Mouse (Mus musculus): ENCODE results near the gene Camk2g.

DNA sequence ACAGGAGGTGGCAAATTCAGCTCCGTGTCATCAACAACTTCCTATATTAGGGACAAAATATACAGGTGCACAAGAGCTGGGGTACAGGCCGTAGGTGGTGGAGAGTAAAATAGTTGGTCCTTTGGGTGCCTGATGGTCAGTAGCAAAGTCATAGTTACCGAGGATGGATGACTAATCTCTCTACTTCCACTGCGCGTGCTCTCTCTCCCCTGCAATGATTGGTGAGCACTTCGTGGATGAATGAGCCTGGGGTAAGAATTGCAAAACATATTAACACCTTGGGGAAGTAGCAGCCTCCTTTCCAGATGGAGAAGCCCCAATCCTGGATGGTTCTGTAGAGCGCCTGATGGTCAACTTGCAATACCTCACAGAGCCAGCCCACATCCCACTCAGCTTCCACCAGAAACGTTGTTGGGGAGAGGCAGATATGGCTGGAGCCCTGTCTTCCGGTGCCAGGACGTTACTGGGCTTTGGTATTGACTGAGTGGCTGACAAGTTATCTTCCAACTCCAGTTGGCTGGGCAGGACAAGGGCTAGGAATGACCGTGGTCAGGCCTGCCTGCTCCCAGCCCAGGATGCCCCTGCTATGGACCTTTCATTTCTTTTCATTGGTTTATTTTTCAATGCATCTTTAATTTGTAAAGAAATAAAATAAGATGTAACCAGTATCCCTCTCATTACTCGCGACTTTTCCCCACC lies 99.6 kb downstream of the Camk2g start:
- TF ChIP-seq CTCF (IDR thresholded peaks at IDR 0.05; ENCODE audit: low read depth) (no peak), EP300 (IDR thresholded peaks at IDR 0.05; ENCODE audit: low read depth) (no peak)

Measured in liver, embryonic 14.5 days (tissue).